In the genomic region with DNA sequence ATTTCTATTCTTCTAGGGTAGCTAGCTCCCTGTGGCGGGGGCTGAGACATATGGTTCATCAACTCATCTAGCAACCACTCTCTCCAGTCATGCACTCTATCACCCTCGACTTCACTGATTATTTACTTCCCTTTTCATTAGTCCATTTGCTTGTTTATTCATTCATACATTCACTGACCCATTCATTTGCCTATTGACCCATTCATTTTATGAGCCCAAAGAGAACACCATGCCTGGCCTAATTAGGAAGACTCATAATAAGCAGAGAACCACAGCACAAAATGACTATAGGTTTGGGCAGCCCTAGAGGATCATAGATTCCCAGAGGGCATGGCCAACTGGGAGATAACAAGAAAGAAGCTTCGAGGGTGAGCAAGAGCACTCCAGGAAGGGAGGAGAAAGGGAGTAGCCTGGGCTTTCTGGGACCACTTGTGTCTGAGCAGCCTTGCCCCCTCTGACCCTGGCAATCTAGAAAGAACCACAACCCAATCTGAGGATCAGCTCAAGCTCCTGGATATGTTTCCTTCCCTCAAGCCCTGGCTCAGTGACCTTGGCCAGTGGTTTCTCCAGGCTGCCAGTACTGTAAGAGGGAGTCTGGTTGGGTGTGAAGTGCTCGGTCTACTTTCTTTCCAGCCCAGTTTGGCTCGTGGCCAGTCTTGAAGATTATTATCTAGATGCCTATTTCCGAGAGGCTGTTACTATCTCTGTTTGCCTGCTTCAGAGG, we compare ENCODE assay signal across 11 mouse cellular contexts.
A peak's percentile ranks its signal among the peaks of the same experiment; 100 is the strongest.
DNase-seq lines count a peak whose midpoint lies in the region; ATAC-seq and TF ChIP-seq lines count a peak whose summit lies in the region.
"Had no signal": no experiment of that assay in that cellular context is flagged by ENCODE, and none has a peak within 500 bp of the region (broad histone marks: within the 10 kb centered on the region; RNA-seq: fewer than 3 reads in every experiment).

No protein-coding gene starts in this region.

- TF ChIP-seq CTCF in G1E (IDR thresholded peaks at IDR 0.05; ENCODE audit: low read depth, low read length) = no peak
- TF ChIP-seq CTCF in kidney, postnatal 0 days (IDR thresholded peaks at IDR 0.05; ENCODE audit: low read depth) = no peak

- peaks cover 80% of the 10 kb centered on the region for H3K27me3 ChIP-seq in heart, embryonic 13.5 days (replicated peaks)
- H3K27me3 ChIP-seq in G1E (ENCODE audit: insufficient read depth, low read length) = no peaks in the 10 kb centered on the region
- H3K27me3 ChIP-seq in kidney, postnatal 0 days (ENCODE audit: insufficient read depth, low read length) = no peaks in the 10 kb centered on the region
- no peaks in the 10 kb centered on the region for H3K27me3 ChIP-seq in midbrain, embryonic 11.5 days (ENCODE audit: control insufficient read depth, insufficient read depth, low read length)
- H3K27me3 ChIP-seq in midbrain, embryonic 16.5 days (ENCODE audit: control insufficient read depth, insufficient read depth, low read depth, low read length) = no peaks in the 10 kb centered on the region
- H3K27me3 ChIP-seq: liver, embryonic 15.5 days had no signal

- peaks cover 50% of the 10 kb centered on the region for H3K4me1 ChIP-seq in heart, embryonic 13.5 days
- H3K4me1 ChIP-seq in G1E (ENCODE audit: insufficient read depth, low read depth, low read length) = no peaks in the 10 kb centered on the region
- H3K4me1 ChIP-seq in kidney, postnatal 0 days (replicated peaks; ENCODE audit: insufficient read depth, low read length) = 0 out of 2 replicates have a peak, but pooled peaks cover 16% of the 10 kb centered on the region
- H3K4me1 ChIP-seq in midbrain, embryonic 11.5 days (ENCODE audit: control insufficient read depth, insufficient read depth, low read length) = no peaks in the 10 kb centered on the region
- H3K4me1 ChIP-seq in midbrain, embryonic 16.5 days (ENCODE audit: control insufficient read depth, insufficient read depth, low read length) = no peaks in the 10 kb centered on the region
- H3K4me1 ChIP-seq: liver, embryonic 15.5 days had no signal

- no peak for ATAC-seq in heart, embryonic 13.5 days (ENCODE audit: extremely low read depth, insufficient number of reproducible peaks, low FRiP score, low TSS enrichment)
- 0 out of 2 replicates have a peak, but pooled peaks have one; percentile 1 for ATAC-seq in G1E (ENCODE audit: extremely low read depth, insufficient number of reproducible peaks, low FRiP score, poor library complexity, severe bottlenecking)
- ATAC-seq in kidney, postnatal 0 days (replicated peaks; ENCODE audit: low FRiP score, low read depth) = no peak
- ATAC-seq in midbrain, embryonic 11.5 days (ENCODE audit: low FRiP score) = no peak
- ATAC-seq in midbrain, embryonic 16.5 days = no peak

- 23% methylated on average over 6 of the region's 6 CpGs for WGBS in heart, embryonic 13.5 days
- 32% methylated on average over 6 of the region's 6 CpGs for WGBS in kidney, postnatal 0 days
- 82% methylated on average over 6 of the region's 6 CpGs for WGBS in midbrain, embryonic 11.5 days
- 61% methylated on average over 6 of the region's 6 CpGs for WGBS in midbrain, embryonic 16.5 days

- DNase-seq in heart, adult 8-10 months (ENCODE audit: low spot score) = no peak
- no peak for DNase-seq in G1E (ENCODE audit: low spot score)
- peak; percentile 11 for DNase-seq in adrenal gland, adult 8-10 months
- DNase-seq in kidney, postnatal 0 days (ENCODE audit: low spot score) = peak; percentile 38
- no peak for DNase-seq in midbrain, embryonic 11.5 days (ENCODE audit: low spot score, missing footprints)
- DNase-seq in cerebellum, adult 18-20 months = no peak
- DNase-seq: gastrocnemius, postnatal 25 days; thymus, postnatal 25 days had no signal

- peak overlapping the region; percentile 47 for H3K4me2 ChIP-seq in heart, embryonic 13.5 days
- H3K4me2 ChIP-seq in kidney, postnatal 0 days (ENCODE audit: low read length) = no peak overlapping the region
- no peak overlapping the region for H3K4me2 ChIP-seq in midbrain, embryonic 11.5 days
- no peak overlapping the region for H3K4me2 ChIP-seq in midbrain, embryonic 16.5 days (ENCODE audit: low read length)
- H3K4me2 ChIP-seq: liver, embryonic 15.5 days had no signal

- no peaks in the 10 kb centered on the region for H3K36me3 ChIP-seq in heart, embryonic 13.5 days
- no peaks in the 10 kb centered on the region for H3K36me3 ChIP-seq in G1E (replicated peaks)
- H3K36me3 ChIP-seq in kidney, postnatal 0 days (ENCODE audit: insufficient read depth, low read length) = no peaks in the 10 kb centered on the region
- no peaks in the 10 kb centered on the region for H3K36me3 ChIP-seq in midbrain, embryonic 11.5 days (ENCODE audit: control insufficient read depth, insufficient read depth, low read length)
- H3K36me3 ChIP-seq in midbrain, embryonic 16.5 days (ENCODE audit: control insufficient read depth, insufficient read depth, low read length) = no peaks in the 10 kb centered on the region
- H3K36me3 ChIP-seq: liver, embryonic 15.5 days had no signal

- H3K4me3 ChIP-seq in heart, embryonic 13.5 days = no peak overlapping the region
- H3K4me3 ChIP-seq in G1E (ENCODE audit: low read depth, low read length) = no peak overlapping the region
- H3K4me3 ChIP-seq in kidney, postnatal 0 days (replicated peaks; ENCODE audit: low read depth, low read length) = no peak overlapping the region
- H3K4me3 ChIP-seq in midbrain, embryonic 11.5 days (ENCODE audit: low read depth, low read length) = no peak overlapping the region
- no peak overlapping the region for H3K4me3 ChIP-seq in midbrain, embryonic 16.5 days (ENCODE audit: low read depth, low read length)
- H3K4me3 ChIP-seq: liver, embryonic 15.5 days had no signal

- H3K9me3 ChIP-seq in heart, embryonic 13.5 days = no peaks in the 10 kb centered on the region
- peaks cover 17% of the 10 kb centered on the region for H3K9me3 ChIP-seq in G1E (replicated peaks)
- no peaks in the 10 kb centered on the region for H3K9me3 ChIP-seq in kidney, postnatal 0 days (replicated peaks; ENCODE audit: low read length)
- H3K9me3 ChIP-seq in midbrain, embryonic 11.5 days (ENCODE audit: control insufficient read depth, low read length) = no peaks in the 10 kb centered on the region
- H3K9me3 ChIP-seq in midbrain, embryonic 16.5 days (replicated peaks; ENCODE audit: control insufficient read depth, low read length, poor library complexity, severe bottlenecking) = no peaks in the 10 kb centered on the region
- H3K9me3 ChIP-seq: liver, embryonic 15.5 days had no signal

- H3K27ac ChIP-seq in heart, embryonic 13.5 days (replicated peaks) = no peak overlapping the region; the same call in 1 of the 2 replicates
- no peak overlapping the region for H3K27ac ChIP-seq in kidney, postnatal 0 days
- H3K27ac ChIP-seq in midbrain, embryonic 11.5 days (ENCODE audit: low read depth, low read length) = no peak overlapping the region
- H3K27ac ChIP-seq in midbrain, embryonic 16.5 days (ENCODE audit: low read length) = no peak overlapping the region
- H3K27ac ChIP-seq: liver, embryonic 15.5 days had no signal

- 0 out of 2 replicates have a peak overlapping the region, but pooled peaks have one; percentile 7 for H3K9ac ChIP-seq in heart, embryonic 13.5 days
- no peak overlapping the region for H3K9ac ChIP-seq in kidney, postnatal 0 days (ENCODE audit: low read depth, low read length)
- no peak overlapping the region for H3K9ac ChIP-seq in midbrain, embryonic 11.5 days (ENCODE audit: low read length)
- H3K9ac ChIP-seq in midbrain, embryonic 16.5 days (ENCODE audit: low read depth, low read length) = no peak overlapping the region
- H3K9ac ChIP-seq: liver, embryonic 15.5 days had no signal

Comparison
In these comparisons a context has a peak if more than half of its experiments do, and no peak if none do; other contexts are left out.
1. DNase-seq: peak in adrenal gland, adult 8-10 months (single experiment) and kidney, postnatal 0 days (single experiment); none in heart, adult 8-10 months (single experiment), G1E (single experiment), midbrain, embryonic 11.5 days (single experiment) and cerebellum, adult 18-20 months (0 of 2).